ENCODE assay signal across 19 mouse cellular contexts in genomic region chrX:99054512-99054911, GRCm38 (mm10). TPM values are rescaled to one million over a fixed set of nuclear protein-coding genes. Genes with fewer than 3 reads are reported as not detected.
DNase-seq lines count a peak whose midpoint lies in the region; ATAC-seq and TF ChIP-seq lines count a peak whose summit lies in the region.
"Had no signal": no experiment of that assay in that cellular context is flagged by ENCODE, and none has a peak within 500 bp of the region (broad histone marks: within the 10 kb centered on the region; RNA-seq: fewer than 3 reads in every experiment).

No protein-coding gene starts in this region.

- no peaks in the 10 kb centered on the region for H3K9me3 ChIP-seq in heart, embryonic 11.5 days (replicated peaks; ENCODE audit: control insufficient read depth, low read length)
- H3K9me3 ChIP-seq: embryonic facial prominence, embryonic 12.5 days; limb, embryonic 13.5 days; megakaryocyte, embryonic 14.5 days had no signal

- no peaks in the 10 kb centered on the region; the same call in 1 of the 2 replicates for H3K27me3 ChIP-seq in heart, embryonic 11.5 days (ENCODE audit: control insufficient read depth, insufficient read depth, low read length)

- DNase-seq in left cerebral cortex, adult 2 months (ENCODE audit: extremely low spot score in 1 of 2, low spot score in 2 of 2) = no peak
- no peak for DNase-seq in left cerebral cortex, adult 8-10 months (ENCODE audit: low spot score in 2 of 2)
- DNase-seq in gastrocnemius, adult 2 months = peak; percentile 83
- DNase-seq in lung, adult 2 months = no peak
- DNase-seq in ovary, postnatal 36 days (ENCODE audit: low spot score) = no peak
- DNase-seq: adrenal gland, postnatal 14 days; cerebellum, postnatal 36 days; kidney, adult 11 months; layer of hippocampus, postnatal 36 days; lung, embryonic 14.5 days; right cerebral cortex, adult 18-20 months; thymus, postnatal 14 days had no signal

- no peak for ATAC-seq in heart, embryonic 11.5 days (replicated peaks; ENCODE audit: insufficient number of reproducible peaks, low FRiP score, low TSS enrichment)

- TF ChIP-seq POLR2A in olfactory bulb, adult 2 months (IDR thresholded peaks at IDR 0.05; ENCODE audit: insufficient read depth, low read depth, low read length) = no peak
- TF ChIP-seq POLR2A in lung, adult 2 months (IDR thresholded peaks at IDR 0.05; ENCODE audit: borderline replicate concordance, extremely low read depth, low read depth, low read length) = no peak

- H3K27ac ChIP-seq in left cerebral cortex, adult 2 months = peak overlapping the region; percentile 59; the same call in 1 of the 2 replicates
- peak overlapping the region; percentile 81 for H3K27ac ChIP-seq in gastrocnemius, adult 2 months
- peak overlapping the region; percentile 74 for H3K27ac ChIP-seq in heart, embryonic 11.5 days (ENCODE audit: low read depth, low read length)
- H3K27ac ChIP-seq in olfactory bulb, adult 2 months (ENCODE audit: insufficient read depth, low read depth, low read length) = peak overlapping the region; percentile 73
- H3K27ac ChIP-seq: embryonic facial prominence, embryonic 12.5 days; hindbrain, embryonic 12.5 days; limb, embryonic 13.5 days had no signal

- peaks cover 7% of the 10 kb centered on the region for H3K4me1 ChIP-seq in heart, embryonic 11.5 days (ENCODE audit: control insufficient read depth, insufficient read depth, low read length)
- H3K4me1 ChIP-seq in olfactory bulb, adult 2 months (ENCODE audit: control insufficient read depth, insufficient read depth, low read length) = peaks cover 31% of the 10 kb centered on the region
- peaks cover 44% of the 10 kb centered on the region for H3K4me1 ChIP-seq in lung, adult 2 months (ENCODE audit: control insufficient read depth, insufficient read depth, low read length)
- H3K4me1 ChIP-seq: embryonic facial prominence, embryonic 12.5 days; hindbrain, embryonic 12.5 days; limb, embryonic 13.5 days had no signal

- no peak overlapping the region for H3K9ac ChIP-seq in heart, embryonic 11.5 days (ENCODE audit: low read depth, low read length)
- H3K9ac ChIP-seq: embryonic facial prominence, embryonic 12.5 days; hindbrain, embryonic 12.5 days; limb, embryonic 13.5 days; lung, embryonic 14.5 days had no signal

- no peak for TF ChIP-seq CTCF in left cerebral cortex, adult 2 months (IDR thresholded peaks at IDR 0.05)
- no peak for TF ChIP-seq CTCF in gastrocnemius, adult 2 months (IDR thresholded peaks at IDR 0.05)
- no peak for TF ChIP-seq CTCF in olfactory bulb, adult 2 months (IDR thresholded peaks at IDR 0.05; ENCODE audit: insufficient read depth, low read depth, low read length)
- TF ChIP-seq CTCF in lung, adult 2 months (IDR thresholded peaks at IDR 0.05; ENCODE audit: insufficient read depth, low read length) = no peak

- no peak overlapping the region for H3K4me2 ChIP-seq in heart, embryonic 11.5 days
- H3K4me2 ChIP-seq: embryonic facial prominence, embryonic 12.5 days; hindbrain, embryonic 12.5 days; limb, embryonic 13.5 days; lung, embryonic 14.5 days had no signal

- no peaks in the 10 kb centered on the region for H3K36me3 ChIP-seq in heart, embryonic 11.5 days (ENCODE audit: control insufficient read depth, insufficient read depth, low read length)
- H3K36me3 ChIP-seq: embryonic facial prominence, embryonic 12.5 days; hindbrain, embryonic 12.5 days; limb, embryonic 13.5 days had no signal

- 56% methylated on average over 7 of the region's 7 CpGs for WGBS in heart, embryonic 11.5 days (ENCODE audit: insufficient replicate concordance)
- WGBS in olfactory bulb, adult 2 months = 40% methylated on average over 7 of the region's 7 CpGs
- 46% methylated on average over 7 of the region's 7 CpGs for WGBS in lung, adult 2 months

- no peak overlapping the region for H3K4me3 ChIP-seq in left cerebral cortex, adult 2 months
- peak overlapping the region; percentile 47 for H3K4me3 ChIP-seq in gastrocnemius, adult 2 months
- H3K4me3 ChIP-seq in heart, embryonic 11.5 days (ENCODE audit: low read depth, low read length) = no peak overlapping the region
- H3K4me3 ChIP-seq in olfactory bulb, adult 2 months (ENCODE audit: insufficient read depth, low read depth, low read length) = peak overlapping the region; percentile 5; the same call in 1 of the 2 replicates
- no peak overlapping the region for H3K4me3 ChIP-seq in lung, adult 2 months (replicated peaks; ENCODE audit: extremely low read depth, low read depth, low read length)
- H3K4me3 ChIP-seq: embryonic facial prominence, embryonic 12.5 days; hindbrain, embryonic 12.5 days; limb, embryonic 13.5 days; megakaryocyte, embryonic 14.5 days had no signal

- intact Hi-C loops in left cerebral cortex, adult 2 months (cut with DNase I) = no loop called here
- intact Hi-C loops in gastrocnemius, adult 2 months (cut with DNase I) = no loop called here

RNA-seq across cellular contexts. Expression of gene Stard8, which starts 51.5 kb away (rescaled TPM):
- 10 to 100 TPM; 49.6 to 49.7 TPM for total RNA-seq in left cerebral cortex, adult 2 months (2021)
- total RNA-seq in left cerebral cortex, adult 8-10 months (2022) = 10 to 100 TPM; 23.7 to 28.2 (median 25.4) TPM
- total RNA-seq in gastrocnemius, adult 2 months (2021) = 10 to 100 TPM; 11.1 to 18.2 TPM
- 7.9 and 11.8 TPM in 2 replicates for polyA plus RNA-seq in heart, embryonic 11.5 days (2014; fragmentation: Nextera tagmentation; extraction: Ambion mirVana)
- polyA plus RNA-seq in olfactory bulb, adult 2 months (2012; ENCODE audit: insufficient read depth, insufficient read length, low replicate concordance, missing spikeins) = not detected in 2 replicates
- polyA plus RNA-seq in lung, adult 2 months (2012; rRNA removed) = 87.0 and 89.6 TPM in 2 replicates
- polyA plus RNA-seq: C2C12 had no signal

Comparison
In these comparisons a context has a peak if more than half of its experiments do, and no peak if none do; other contexts are left out.
1. H3K4me3 ChIP-seq: peak in gastrocnemius, adult 2 months (single experiment) and olfactory bulb, adult 2 months (single experiment); none in left cerebral cortex, adult 2 months (single experiment), heart, embryonic 11.5 days (single experiment) and lung, adult 2 months (single experiment).
2. Peak in every context shown above with its lines, with median percentiles within 50 percentile points of each other: H3K27ac ChIP-seq.